Mouse (Mus musculus): ENCODE data around the gene Itgav. TPM values are rescaled to one million over a fixed set of nuclear protein-coding genes. Genes with fewer than 3 reads are reported as not detected.

Gene Itgav
- total and polyA plus RNA-seq, 2 experiments from 2014 or later: 22.6 to 27.7 TPM

DNA sequence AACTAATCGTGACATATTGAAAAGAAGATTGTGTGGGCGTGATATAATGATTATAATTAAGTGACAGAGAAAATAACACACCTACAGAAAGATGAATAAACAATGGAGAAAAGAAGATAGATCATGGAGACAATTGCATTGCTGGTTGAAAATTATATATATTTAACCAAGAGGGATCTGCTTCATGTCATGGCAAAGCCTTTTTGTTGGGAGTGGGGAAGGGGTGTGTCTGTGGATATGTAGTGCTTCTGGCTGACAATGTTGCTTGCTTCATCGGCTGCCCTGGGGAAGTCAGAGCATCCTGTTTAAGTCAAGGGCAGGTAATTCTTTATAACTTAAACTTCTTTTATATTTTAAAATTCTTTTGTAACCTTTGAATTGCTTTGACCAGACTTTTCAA, 124.3 kb downstream of the Itgav start:
- no peak overlapping the region for H3K27ac ChIP-seq (ENCODE audit: low read depth, low read length)
- no peaks in the 10 kb centered on the region for H3K27me3 ChIP-seq (ENCODE audit: insufficient read depth, low read length)
- no peak overlapping the region for H3K9ac ChIP-seq
- H3K4me2 ChIP-seq (ENCODE audit: low read depth): no peak overlapping the region
- no peak for TF ChIP-seq CTCF (IDR thresholded peaks at IDR 0.05; ENCODE audit: low read depth)
- no peak overlapping the region for H3K4me3 ChIP-seq (ENCODE audit: low read depth, low read length)
- ATAC-seq (peak; percentile 64; the same call in 1 of the 2 replicates), DNase-seq (no peak)
- H3K36me3 ChIP-seq (ENCODE audit: insufficient read depth): no peaks in the 10 kb centered on the region
- H3K4me1 ChIP-seq (ENCODE audit: insufficient read depth): no peaks in the 10 kb centered on the region
- 65% methylated on average over 3 of the region's 3 CpGs for WGBS
- H3K9me3 ChIP-seq (ENCODE audit: low read length): no peaks in the 10 kb centered on the region

DNA sequence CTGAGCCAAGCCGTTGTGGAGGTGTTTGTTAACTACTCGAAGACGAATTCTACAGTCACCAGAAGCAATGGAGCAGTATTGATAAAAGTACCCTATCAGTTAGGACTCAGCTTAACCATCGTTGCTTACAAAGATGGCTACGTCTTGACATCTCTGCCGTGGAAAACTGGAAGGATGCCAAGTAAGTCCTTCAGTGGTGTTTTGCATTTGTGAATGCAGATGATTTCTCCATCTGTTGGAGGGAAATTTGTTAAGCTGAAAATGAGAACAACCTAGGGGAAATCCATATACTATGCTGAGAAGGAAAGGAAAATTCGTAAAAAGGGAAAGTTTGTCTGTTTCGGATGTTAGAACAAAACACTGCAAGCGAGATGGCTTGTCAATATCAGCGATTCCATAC, 129.2 kb downstream of the Itgav start:
- H3K27ac ChIP-seq (ENCODE audit: low read depth, low read length): no peak overlapping the region
- peak; percentile 61 for ATAC-seq
- no peak overlapping the region for H3K4me3 ChIP-seq (ENCODE audit: low read depth, low read length)
- H3K9me3 ChIP-seq (ENCODE audit: low read length): no peaks in the 10 kb centered on the region
- peak; percentile 58 for DNase-seq
- H3K36me3 ChIP-seq (ENCODE audit: insufficient read depth): peaks cover 11% of the 10 kb centered on the region; the same call in 1 of the 2 replicates
- no peak for TF ChIP-seq CTCF (IDR thresholded peaks at IDR 0.05; ENCODE audit: low read depth)
- no peak overlapping the region for H3K4me2 ChIP-seq (ENCODE audit: low read depth)
- no peaks in the 10 kb centered on the region for H3K27me3 ChIP-seq (ENCODE audit: insufficient read depth, low read length)
- WGBS: 67% methylated on average over 10 of the region's 10 CpGs
- no peak overlapping the region for H3K9ac ChIP-seq
- no peaks in the 10 kb centered on the region for H3K4me1 ChIP-seq (ENCODE audit: insufficient read depth)

DNA sequence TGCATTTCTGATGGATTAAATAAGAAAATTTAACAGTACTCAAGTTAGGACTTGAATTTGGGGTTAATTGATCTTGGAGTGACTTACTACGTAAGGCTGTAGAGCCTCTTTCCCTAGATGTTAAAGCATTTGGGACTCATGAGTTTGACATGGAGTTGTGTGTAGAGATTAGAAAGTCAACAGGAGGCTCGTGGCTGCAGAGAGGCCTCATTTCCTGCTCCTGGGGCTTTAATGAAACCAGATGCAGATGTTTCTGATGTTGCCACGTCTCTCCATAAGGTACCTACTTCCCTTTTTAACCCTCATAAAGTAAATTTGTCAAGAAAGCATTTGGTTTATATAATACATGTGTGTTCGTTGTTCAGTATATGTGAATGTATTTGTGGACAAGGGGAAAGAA, 132.0 kb downstream of the Itgav start:
- Histone ChIP-seq H3K9ac (no peak overlapping the region), H3K9me3 (ENCODE audit: low read length) (no peaks in the 10 kb centered on the region), H3K4me2 (ENCODE audit: low read depth) (no peak overlapping the region), H3K27me3 (ENCODE audit: insufficient read depth, low read length) (no peaks in the 10 kb centered on the region), H3K27ac (ENCODE audit: low read depth, low read length) (no peak overlapping the region), H3K36me3 (ENCODE audit: insufficient read depth) (peaks cover 19% of the 10 kb centered on the region), H3K4me3 (ENCODE audit: low read depth, low read length) (no peak overlapping the region), H3K4me1 (ENCODE audit: insufficient read depth) (no peaks in the 10 kb centered on the region)
- no peak for TF ChIP-seq CTCF (IDR thresholded peaks at IDR 0.05; ENCODE audit: low read depth)
- WGBS: 74% methylated on average over 4 of the region's 4 CpGs
- ATAC-seq (no peak), DNase-seq (no peak)

Other genes starting within 250 kb of the Itgav start
- 106 and 110 TPM in 2 replicates for gene Zc3h15, start 80.0 kb upstream of the Itgav start, total RNA-seq (2014; rRNA removed)
- 157 and 189 TPM in 2 replicates for gene Zc3h15, start 80.0 kb upstream of the Itgav start, polyA plus RNA-seq (2015; fragmentation: Nextera tagmentation; extraction: Ambion mirVana)
- gene Fam171b, start 88.2 kb downstream of the Itgav start, total RNA-seq (2014; rRNA removed): 116 and 118 TPM in 2 replicates
- 82.7 and 98.9 TPM in 2 replicates for gene Fam171b, start 88.2 kb downstream of the Itgav start, polyA plus RNA-seq (2015; fragmentation: Nextera tagmentation; extraction: Ambion mirVana)
- 0.15 and 0.48 TPM in 2 replicates for gene Zswim2, start 216.8 kb downstream of the Itgav start, total RNA-seq (2014; rRNA removed)
- gene Zswim2, start 216.8 kb downstream of the Itgav start, polyA plus RNA-seq (2015; fragmentation: Nextera tagmentation; extraction: Ambion mirVana): not detected in 2 replicates
- not detected in 2 replicates for gene Gm13698, start 231.3 kb downstream of the Itgav start, total RNA-seq (2014; rRNA removed)
- not detected in 2 replicates for gene Gm13698, start 231.3 kb downstream of the Itgav start, polyA plus RNA-seq (2015; fragmentation: Nextera tagmentation; extraction: Ambion mirVana)
- not detected in 2 replicates for gene Gm13693, start 237.1 kb downstream of the Itgav start, total RNA-seq (2014; rRNA removed)
- not detected in 2 replicates for gene Gm13693, start 237.1 kb downstream of the Itgav start, polyA plus RNA-seq (2015; fragmentation: Nextera tagmentation; extraction: Ambion mirVana)
- not detected in 2 replicates for gene Gm13695, start 242.9 kb downstream of the Itgav start, total RNA-seq (2014; rRNA removed)
- gene Gm13695, start 242.9 kb downstream of the Itgav start, polyA plus RNA-seq (2015; fragmentation: Nextera tagmentation; extraction: Ambion mirVana): not detected in 2 replicates
- gene Gm13696, start 248.7 kb downstream of the Itgav start, total RNA-seq (2014; rRNA removed): not detected in 2 replicates
- gene Gm13696, start 248.7 kb downstream of the Itgav start, polyA plus RNA-seq (2015; fragmentation: Nextera tagmentation; extraction: Ambion mirVana): not detected in 2 replicates